ENCODE assay signal across 8 mouse cellular contexts in genomic region chr10:13500473-13500872, GRCm38 (mm10). TPM values are rescaled to one million over a fixed set of nuclear protein-coding genes. Genes with fewer than 3 reads are reported as not detected.
A peak's percentile ranks its signal among the peaks of the same experiment; 100 is the strongest.
DNase-seq lines count a peak whose midpoint lies in the region; ATAC-seq lines count a peak whose summit lies in the region.

No protein-coding gene starts in this region.

- no peak overlapping the region for H3K27ac ChIP-seq in embryonic facial prominence, embryonic 11.5 days (replicated peaks; ENCODE audit: low read depth, low read length)
- no peak overlapping the region for H3K27ac ChIP-seq in hindbrain, embryonic 14.5 days

- 45% methylated on average over 9 of the region's 9 CpGs for WGBS in embryonic facial prominence, embryonic 11.5 days
- WGBS in hindbrain, embryonic 14.5 days: 46% methylated on average over 9 of the region's 9 CpGs

- H3K9ac ChIP-seq in embryonic facial prominence, embryonic 11.5 days (replicated peaks; ENCODE audit: low read length): peak overlapping the region; percentile 68; the same call in 1 of the 2 replicates
- H3K9ac ChIP-seq in hindbrain, embryonic 14.5 days: peak overlapping the region; percentile 76

- intact Hi-C loops in left cerebral cortex, postnatal 4 days (cut with DNase I): no loop called here

- peak overlapping the region; percentile 76 for H3K4me2 ChIP-seq in embryonic facial prominence, embryonic 11.5 days (ENCODE audit: low read depth, low read length)
- peak overlapping the region; percentile 71 for H3K4me2 ChIP-seq in hindbrain, embryonic 14.5 days (replicated peaks)

- H3K4me1 ChIP-seq in embryonic facial prominence, embryonic 11.5 days (ENCODE audit: control insufficient read depth, insufficient read depth, low read length): no peaks in the 10 kb centered on the region
- no peaks in the 10 kb centered on the region for H3K4me1 ChIP-seq in hindbrain, embryonic 14.5 days (replicated peaks; ENCODE audit: control insufficient read depth, insufficient read depth, low read length)
- H3K4me1 ChIP-seq in megakaryocyte, embryonic 14.5 days: peaks cover 43% of the 10 kb centered on the region

- DNase-seq in kidney, postnatal 10 days: peak; percentile 24
- DNase-seq in kidney, postnatal 36 days: no peak
- DNase-seq in embryonic facial prominence, embryonic 11.5 days (ENCODE audit: low spot score): no peak
- no peak for DNase-seq in hindbrain, embryonic 14.5 days (ENCODE audit: low spot score)
- no peak for DNase-seq in gastrocnemius, postnatal 25 days
- DNase-seq in left cerebral cortex, postnatal 4 days: no peak
- no peak for DNase-seq in cerebellum, postnatal 4 days (ENCODE audit: low spot score in 2 of 2)

- no peak for ATAC-seq in embryonic facial prominence, embryonic 11.5 days (replicated peaks; ENCODE audit: insufficient number of reproducible peaks, low FRiP score, low TSS enrichment, low read depth)
- ATAC-seq in hindbrain, embryonic 14.5 days (ENCODE audit: low FRiP score): no peak

- H3K27me3 ChIP-seq in embryonic facial prominence, embryonic 11.5 days (ENCODE audit: control insufficient read depth, insufficient read depth, low read length): no peaks in the 10 kb centered on the region
- no peaks in the 10 kb centered on the region for H3K27me3 ChIP-seq in hindbrain, embryonic 14.5 days (ENCODE audit: control insufficient read depth, insufficient read depth, low read length)
- peaks cover 1% of the 10 kb centered on the region for H3K27me3 ChIP-seq in megakaryocyte, embryonic 14.5 days (replicated peaks)

- H3K9me3 ChIP-seq in embryonic facial prominence, embryonic 11.5 days (replicated peaks; ENCODE audit: control insufficient read depth, low read length): no peaks in the 10 kb centered on the region
- no peaks in the 10 kb centered on the region for H3K9me3 ChIP-seq in hindbrain, embryonic 14.5 days (ENCODE audit: control insufficient read depth, low read length)
- no peaks in the 10 kb centered on the region for H3K9me3 ChIP-seq in megakaryocyte, embryonic 14.5 days

- no peak overlapping the region for H3K4me3 ChIP-seq in embryonic facial prominence, embryonic 11.5 days (ENCODE audit: low read depth, low read length)
- peak overlapping the region; percentile 56 for H3K4me3 ChIP-seq in hindbrain, embryonic 14.5 days (replicated peaks; ENCODE audit: low read length)
- H3K4me3 ChIP-seq in megakaryocyte, embryonic 14.5 days (replicated peaks): peak overlapping the region; percentile 93

- no peaks in the 10 kb centered on the region for H3K36me3 ChIP-seq in embryonic facial prominence, embryonic 11.5 days (replicated peaks; ENCODE audit: control insufficient read depth, insufficient read depth, low read depth, low read length)
- no peaks in the 10 kb centered on the region for H3K36me3 ChIP-seq in hindbrain, embryonic 14.5 days (replicated peaks; ENCODE audit: control insufficient read depth, insufficient read depth)
- H3K36me3 ChIP-seq in megakaryocyte, embryonic 14.5 days (replicated peaks; ENCODE audit: low read length): peaks cover 25% of the 10 kb centered on the region

RNA-seq across cellular contexts. Expression of gene Fuca2, which starts 1.1 kb away (rescaled TPM):
- polyA plus RNA-seq in embryonic facial prominence, embryonic 11.5 days (2014; fragmentation: Nextera tagmentation; extraction: Ambion mirVana): 40.1 and 47.1 TPM in 2 replicates
- 45.1 and 54.2 TPM in 2 replicates for polyA plus RNA-seq in hindbrain, embryonic 14.5 days (2014; fragmentation: Nextera tagmentation; extraction: Ambion mirVana)
- polyA plus RNA-seq in megakaryocyte, embryonic 14.5 days (2012; ENCODE audit: insufficient read depth, low replicate concordance): 5.2 TPM in 1 of 2 replicates, not detected in the other
- 10 to 100 TPM; 11.9 to 12.1 TPM for total RNA-seq in gastrocnemius, postnatal 25 days (2021)
- total RNA-seq in left cerebral cortex, postnatal 4 days (2021): 10 to 100 TPM; 28.4 to 30.1 TPM

RNA-seq across cellular contexts. Expression of gene Phactr2, which starts 26.3 kb away (rescaled TPM):
- 24.0 and 24.5 TPM in 2 replicates for polyA plus RNA-seq in embryonic facial prominence, embryonic 11.5 days (2014; fragmentation: Nextera tagmentation; extraction: Ambion mirVana)
- 9.0 and 9.7 TPM in 2 replicates for polyA plus RNA-seq in hindbrain, embryonic 14.5 days (2014; fragmentation: Nextera tagmentation; extraction: Ambion mirVana)
- 1.5 and 2.3 TPM in 2 replicates for polyA plus RNA-seq in megakaryocyte, embryonic 14.5 days (2012; ENCODE audit: insufficient read depth, low replicate concordance)
- 10 to 100 TPM; 13.3 to 15.6 TPM for total RNA-seq in gastrocnemius, postnatal 25 days (2021)
- total RNA-seq in left cerebral cortex, postnatal 4 days (2021): 10 to 100 TPM; 12.5 to 14.1 TPM

RNA-seq across cellular contexts. Expression of gene Adat2, which starts 52.2 kb away (rescaled TPM):
- polyA plus RNA-seq in embryonic facial prominence, embryonic 11.5 days (2014; fragmentation: Nextera tagmentation; extraction: Ambion mirVana): 4.7 and 4.8 TPM in 2 replicates
- 2.3 and 2.5 TPM in 2 replicates for polyA plus RNA-seq in hindbrain, embryonic 14.5 days (2014; fragmentation: Nextera tagmentation; extraction: Ambion mirVana)
- 1.3 TPM in 1 of 2 replicates, not detected in the other for polyA plus RNA-seq in megakaryocyte, embryonic 14.5 days (2012; ENCODE audit: insufficient read depth, low replicate concordance)
- total RNA-seq in gastrocnemius, postnatal 25 days (2021): 1 to 10 TPM; 2.3 to 2.9 TPM
- total RNA-seq in left cerebral cortex, postnatal 4 days (2021): 1 to 10 TPM; 8.9 to 9.7 TPM

RNA-seq across cellular contexts. Expression of gene Pex3, which starts 52.5 kb away (rescaled TPM):
- polyA plus RNA-seq in embryonic facial prominence, embryonic 11.5 days (2014; fragmentation: Nextera tagmentation; extraction: Ambion mirVana): 28.4 and 30.2 TPM in 2 replicates
- polyA plus RNA-seq in hindbrain, embryonic 14.5 days (2014; fragmentation: Nextera tagmentation; extraction: Ambion mirVana): 30.8 and 32.1 TPM in 2 replicates
- polyA plus RNA-seq in megakaryocyte, embryonic 14.5 days (2012; ENCODE audit: insufficient read depth, low replicate concordance): 3.0 and 7.9 TPM in 2 replicates
- total RNA-seq in gastrocnemius, postnatal 25 days (2021): 10 to 100 TPM in 1 of 2 experiments, 1 to 10 TPM in 1; 9.8 to 11.1 TPM
- total RNA-seq in left cerebral cortex, postnatal 4 days (2021): 10 to 100 TPM; 23.4 to 25.5 TPM
